12 mouse cellular contexts compared by ENCODE assay signal in genomic region chr7:110548268-110548667, GRCm38 (mm10).
A peak's percentile ranks its signal among the peaks of the same experiment; 100 is the strongest.
DNase-seq lines count a peak whose midpoint lies in the region; ATAC-seq and TF ChIP-seq lines count a peak whose summit lies in the region.
"Had no signal": no experiment of that assay in that cellular context is flagged by ENCODE, and none has a peak within 500 bp of the region (broad histone marks: within the 10 kb centered on the region; RNA-seq: fewer than 3 reads in every experiment).

No protein-coding gene starts in this region.

- no peak overlapping the region for H3K9ac ChIP-seq in heart, embryonic 11.5 days (ENCODE audit: low read depth, low read length)
- H3K9ac ChIP-seq in liver, embryonic 14.5 days (replicated peaks), result no peak overlapping the region
- H3K9ac ChIP-seq in liver, embryonic 11.5 days (ENCODE audit: low read depth, low read length), result no peak overlapping the region
- no peak overlapping the region for H3K9ac ChIP-seq in kidney, embryonic 16.5 days (replicated peaks; ENCODE audit: low read length)
- H3K9ac ChIP-seq: hindbrain, embryonic 13.5 days; midbrain, embryonic 13.5 days had no signal

- peak; percentile 5; the same call in 1 of the 2 replicates for TF ChIP-seq CTCF in liver, embryonic 14.5 days (IDR thresholded peaks at IDR 0.05; ENCODE audit: low read depth)

- 61% methylated on average over 1 of the region's 1 CpGs for WGBS in heart, embryonic 11.5 days (ENCODE audit: insufficient replicate concordance)
- WGBS in liver, embryonic 14.5 days (ENCODE audit: insufficient replicate concordance), result 41% methylated on average over 1 of the region's 1 CpGs
- 79% methylated on average over 1 of the region's 1 CpGs for WGBS in liver, embryonic 11.5 days
- 89% methylated on average over 1 of the region's 1 CpGs for WGBS in kidney, embryonic 16.5 days

- no peak for TF ChIP-seq EP300 in liver, embryonic 14.5 days (IDR thresholded peaks at IDR 0.05; ENCODE audit: low read depth)

- H3K4me2 ChIP-seq in heart, embryonic 11.5 days, result no peak overlapping the region
- H3K4me2 ChIP-seq in liver, embryonic 14.5 days (ENCODE audit: low read depth), result no peak overlapping the region
- H3K4me2 ChIP-seq in liver, embryonic 11.5 days, result no peak overlapping the region
- no peak overlapping the region for H3K4me2 ChIP-seq in kidney, embryonic 16.5 days (replicated peaks; ENCODE audit: low read depth, low read length)
- H3K4me2 ChIP-seq: hindbrain, embryonic 13.5 days; midbrain, embryonic 13.5 days had no signal

- no peaks in the 10 kb centered on the region for H3K36me3 ChIP-seq in heart, embryonic 11.5 days (ENCODE audit: control insufficient read depth, insufficient read depth, low read length)
- H3K36me3 ChIP-seq in liver, embryonic 14.5 days (replicated peaks; ENCODE audit: control insufficient read depth, insufficient read depth, low read depth), result no peaks in the 10 kb centered on the region
- no peaks in the 10 kb centered on the region for H3K36me3 ChIP-seq in liver, embryonic 11.5 days (ENCODE audit: control insufficient read depth, insufficient read depth, low read length)
- H3K36me3 ChIP-seq in kidney, embryonic 16.5 days (ENCODE audit: insufficient read depth, low read length), result no peaks in the 10 kb centered on the region
- H3K36me3 ChIP-seq: hindbrain, embryonic 13.5 days; midbrain, embryonic 13.5 days had no signal

- H3K4me1 ChIP-seq in heart, embryonic 11.5 days (ENCODE audit: control insufficient read depth, insufficient read depth, low read length), result no peaks in the 10 kb centered on the region
- no peaks in the 10 kb centered on the region for H3K4me1 ChIP-seq in liver, embryonic 14.5 days (replicated peaks; ENCODE audit: control insufficient read depth in 2 of 2, insufficient read depth in 2 of 2, low read length in 1 of 2)
- no peaks in the 10 kb centered on the region for H3K4me1 ChIP-seq in liver, embryonic 11.5 days (replicated peaks; ENCODE audit: control insufficient read depth, insufficient read depth, low read length)
- H3K4me1 ChIP-seq in kidney, embryonic 16.5 days (ENCODE audit: insufficient read depth, low read length), result no peaks in the 10 kb centered on the region
- H3K4me1 ChIP-seq: hindbrain, embryonic 13.5 days; midbrain, embryonic 13.5 days had no signal

- no peaks in the 10 kb centered on the region for H3K9me3 ChIP-seq in heart, embryonic 11.5 days (replicated peaks; ENCODE audit: control insufficient read depth, low read length)
- H3K9me3 ChIP-seq in liver, embryonic 14.5 days (ENCODE audit: control insufficient read depth, low read length), result no peaks in the 10 kb centered on the region
- no peaks in the 10 kb centered on the region for H3K9me3 ChIP-seq in liver, embryonic 11.5 days (ENCODE audit: control insufficient read depth, low read length)
- H3K9me3 ChIP-seq in kidney, embryonic 16.5 days (ENCODE audit: low read length), result no peaks in the 10 kb centered on the region
- H3K9me3 ChIP-seq: hindbrain, embryonic 13.5 days; midbrain, embryonic 13.5 days had no signal

- DNase-seq in heart, adult 18-20 months, result peak; percentile 36 to 61
- DNase-seq in liver, embryonic 14.5 days (ENCODE audit: low read depth in 3 of 3, low spot score in 3 of 3), result no peak
- DNase-seq in liver, embryonic 11.5 days (ENCODE audit: low spot score), result no peak
- peak; percentile 54 for DNase-seq in adipocyte (ENCODE audit: low spot score)
- DNase-seq in retina, adult 2 months (ENCODE audit: low read depth, low spot score), result peak; percentile 28
- DNase-seq in T-cell, adult 2 months (ENCODE audit: low spot score), result no peak
- DNase-seq: right cerebral cortex, postnatal 14 days; thymus, postnatal 36 days had no signal

- no peak for ATAC-seq in heart, embryonic 11.5 days (replicated peaks; ENCODE audit: insufficient number of reproducible peaks, low FRiP score, low TSS enrichment)
- ATAC-seq in liver, embryonic 14.5 days (ENCODE audit: insufficient read depth), result no peak
- ATAC-seq in liver, embryonic 11.5 days (replicated peaks; ENCODE audit: low FRiP score), result no peak
- no peak for ATAC-seq in kidney, embryonic 16.5 days (ENCODE audit: low FRiP score, low TSS enrichment)
- ATAC-seq: midbrain, embryonic 13.5 days had no signal

- no peaks in the 10 kb centered on the region for H3K27me3 ChIP-seq in heart, embryonic 11.5 days (ENCODE audit: control insufficient read depth, insufficient read depth, low read length)
- H3K27me3 ChIP-seq in liver, embryonic 14.5 days (ENCODE audit: control insufficient read depth, insufficient read depth, low read length), result no peaks in the 10 kb centered on the region
- no peaks in the 10 kb centered on the region for H3K27me3 ChIP-seq in liver, embryonic 11.5 days (replicated peaks; ENCODE audit: control insufficient read depth, insufficient read depth, low read length)
- H3K27me3 ChIP-seq in kidney, embryonic 16.5 days (ENCODE audit: insufficient read depth, low read length), result no peaks in the 10 kb centered on the region
- H3K27me3 ChIP-seq: hindbrain, embryonic 13.5 days; midbrain, embryonic 13.5 days had no signal

- H3K4me3 ChIP-seq in heart, embryonic 11.5 days (ENCODE audit: low read depth, low read length), result no peak overlapping the region
- H3K4me3 ChIP-seq in liver, embryonic 14.5 days (ENCODE audit: insufficient read depth in 1 of 2, low read depth in 2 of 2, low read length in 2 of 2), result no peak overlapping the region
- no peak overlapping the region for H3K4me3 ChIP-seq in liver, embryonic 11.5 days (ENCODE audit: low read depth, low read length)
- H3K4me3 ChIP-seq in kidney, embryonic 16.5 days (ENCODE audit: low read length), result no peak overlapping the region
- H3K4me3 ChIP-seq: hindbrain, embryonic 13.5 days; midbrain, embryonic 13.5 days had no signal

- no peak overlapping the region for H3K27ac ChIP-seq in heart, embryonic 11.5 days (ENCODE audit: low read depth, low read length)
- no peak overlapping the region for H3K27ac ChIP-seq in liver, embryonic 14.5 days
- H3K27ac ChIP-seq in liver, embryonic 11.5 days (ENCODE audit: low read depth, low read length), result no peak overlapping the region
- H3K27ac ChIP-seq in kidney, embryonic 16.5 days (ENCODE audit: low read length), result no peak overlapping the region
- H3K27ac ChIP-seq: hindbrain, embryonic 13.5 days; midbrain, embryonic 13.5 days had no signal

Comparison
In these comparisons a context has a peak if more than half of its experiments do, and no peak if none do; other contexts are left out.
1. DNase-seq: peak in heart, adult 18-20 months (2 of 2), adipocyte (single experiment) and retina, adult 2 months (single experiment); none in liver, embryonic 14.5 days (0 of 3), liver, embryonic 11.5 days (single experiment) and T-cell, adult 2 months (single experiment).